In genomic region chr2:32816946-32817581, GRCm38 (mm10) we compare ENCODE assay signal across 10 mouse cellular contexts. TPM values are rescaled to one million over a fixed set of nuclear protein-coding genes. Genes with fewer than 3 reads are reported as not detected.
A peak's percentile ranks its signal among the peaks of the same experiment; 100 is the strongest.
DNase-seq lines count a peak whose midpoint lies in the region; ATAC-seq lines count a peak whose summit lies in the region.
"Had no signal": no experiment of that assay in that cellular context is flagged by ENCODE, and none has a peak within 500 bp of the region (broad histone marks: within the 10 kb centered on the region; RNA-seq: fewer than 3 reads in every experiment).

No protein-coding gene starts in this region.

- no peak overlapping the region for H3K4me3 ChIP-seq in intestine, embryonic 16.5 days (ENCODE audit: low read length)
- no peak overlapping the region for H3K4me3 ChIP-seq in intestine, embryonic 15.5 days (replicated peaks)
- H3K4me3 ChIP-seq in liver, embryonic 11.5 days (ENCODE audit: low read depth, low read length), result no peak overlapping the region
- H3K4me3 ChIP-seq: embryonic facial prominence, embryonic 12.5 days; liver, embryonic 13.5 days had no signal

- H3K27me3 ChIP-seq in intestine, embryonic 16.5 days (replicated peaks; ENCODE audit: control insufficient read depth, insufficient read depth, low read length), result no peaks in the 10 kb centered on the region
- no peaks in the 10 kb centered on the region for H3K27me3 ChIP-seq in intestine, embryonic 15.5 days (replicated peaks)
- no peaks in the 10 kb centered on the region for H3K27me3 ChIP-seq in liver, embryonic 11.5 days (replicated peaks; ENCODE audit: control insufficient read depth, insufficient read depth, low read length)
- H3K27me3 ChIP-seq: embryonic facial prominence, embryonic 12.5 days; liver, embryonic 13.5 days had no signal

- peak overlapping the region; percentile 6; the same call in 1 of the 2 replicates for H3K27ac ChIP-seq in intestine, embryonic 16.5 days (ENCODE audit: low read length)
- H3K27ac ChIP-seq in intestine, embryonic 15.5 days, result no peak overlapping the region
- no peak overlapping the region for H3K27ac ChIP-seq in liver, embryonic 11.5 days (ENCODE audit: low read depth, low read length)
- H3K27ac ChIP-seq: embryonic facial prominence, embryonic 12.5 days; liver, embryonic 13.5 days had no signal

- H3K9ac ChIP-seq in intestine, embryonic 16.5 days (ENCODE audit: low read depth, low read length), result no peak overlapping the region
- no peak overlapping the region for H3K9ac ChIP-seq in intestine, embryonic 15.5 days
- H3K9ac ChIP-seq in liver, embryonic 11.5 days (ENCODE audit: low read depth, low read length), result no peak overlapping the region
- H3K9ac ChIP-seq: embryonic facial prominence, embryonic 12.5 days; liver, embryonic 13.5 days had no signal

- H3K9me3 ChIP-seq in intestine, embryonic 16.5 days (ENCODE audit: control insufficient read depth, low read length), result no peaks in the 10 kb centered on the region
- H3K9me3 ChIP-seq in intestine, embryonic 15.5 days, result no peaks in the 10 kb centered on the region
- H3K9me3 ChIP-seq in liver, embryonic 11.5 days (ENCODE audit: control insufficient read depth, low read length), result no peaks in the 10 kb centered on the region
- H3K9me3 ChIP-seq: embryonic facial prominence, embryonic 12.5 days; liver, embryonic 13.5 days had no signal

- no peak for ATAC-seq in intestine, embryonic 16.5 days
- ATAC-seq in intestine, embryonic 15.5 days, result no peak
- ATAC-seq in liver, embryonic 11.5 days (replicated peaks; ENCODE audit: low FRiP score), result no peak

- H3K4me1 ChIP-seq in intestine, embryonic 16.5 days (ENCODE audit: control insufficient read depth, insufficient read depth, low read length), result 0 out of 2 replicates have a peak, but pooled peaks cover 2% of the 10 kb centered on the region
- H3K4me1 ChIP-seq in intestine, embryonic 15.5 days (replicated peaks), result no peaks in the 10 kb centered on the region
- no peaks in the 10 kb centered on the region for H3K4me1 ChIP-seq in liver, embryonic 11.5 days (replicated peaks; ENCODE audit: control insufficient read depth, insufficient read depth, low read length)
- H3K4me1 ChIP-seq: embryonic facial prominence, embryonic 12.5 days had no signal

- H3K4me2 ChIP-seq in intestine, embryonic 16.5 days (ENCODE audit: low read depth, low read length), result 0 out of 2 replicates have a peak overlapping the region, but pooled peaks have one; percentile 2
- no peak overlapping the region for H3K4me2 ChIP-seq in intestine, embryonic 15.5 days (replicated peaks)
- H3K4me2 ChIP-seq in liver, embryonic 11.5 days, result no peak overlapping the region
- H3K4me2 ChIP-seq: embryonic facial prominence, embryonic 12.5 days; liver, embryonic 13.5 days had no signal

- 29% methylated on average over 17 of the region's 17 CpGs for WGBS in intestine, embryonic 16.5 days
- WGBS in intestine, embryonic 15.5 days, result 31% methylated on average over 17 of the region's 17 CpGs
- WGBS in liver, embryonic 11.5 days, result 73% methylated on average over 17 of the region's 17 CpGs

- intact Hi-C loops in left cerebral cortex, postnatal 4 days (cut with DNase I), result no loop called here

- H3K36me3 ChIP-seq in intestine, embryonic 16.5 days (ENCODE audit: control insufficient read depth, insufficient read depth, low read length), result no peaks in the 10 kb centered on the region; the same call in 1 of the 2 replicates
- no peaks in the 10 kb centered on the region for H3K36me3 ChIP-seq in intestine, embryonic 15.5 days
- H3K36me3 ChIP-seq in liver, embryonic 11.5 days (ENCODE audit: control insufficient read depth, insufficient read depth, low read length), result peaks cover 2% of the 10 kb centered on the region; the same call in 1 of the 2 replicates
- H3K36me3 ChIP-seq: liver, embryonic 13.5 days had no signal

- peak; percentile 68 to 90 for DNase-seq in frontal cortex, postnatal 36 days (ENCODE audit: low spot score in 2 of 2)
- peak; percentile 69 for DNase-seq in left cerebral cortex, postnatal 4 days
- peak; percentile 55 for DNase-seq in retina, embryonic 14.5 days (ENCODE audit: low spot score)
- DNase-seq in heart, adult 11 months, result no peak
- DNase-seq in adipocyte (ENCODE audit: low spot score), result no peak
- no peak for DNase-seq in liver, embryonic 11.5 days (ENCODE audit: low spot score)
- DNase-seq: liver, embryonic 13.5 days had no signal

RNA-seq across cellular contexts. Expression of gene Stxbp1, which starts 30.0 kb away (rescaled TPM):
- polyA plus RNA-seq in intestine, embryonic 16.5 days (2015; fragmentation: Nextera tagmentation; extraction: Ambion mirVana), result 18.1 TPM in 2 replicates
- polyA plus RNA-seq in intestine, embryonic 15.5 days (2015; fragmentation: Nextera tagmentation; extraction: Ambion mirVana), result 21.2 and 22.1 TPM in 2 replicates
- 100 to 1,000 TPM; 557 to 578 TPM for total RNA-seq in left cerebral cortex, postnatal 4 days (2021)
- polyA plus RNA-seq in liver, embryonic 11.5 days (2014; fragmentation: Nextera tagmentation; extraction: Ambion mirVana), result 11.8 and 12.0 TPM in 2 replicates

RNA-seq across cellular contexts. Expression of gene Cfap157, which starts 32.8 kb away (rescaled TPM):
- polyA plus RNA-seq in intestine, embryonic 16.5 days (2015; fragmentation: Nextera tagmentation; extraction: Ambion mirVana), result 0.58 and 1.2 TPM in 2 replicates
- 0.26 and 0.61 TPM in 2 replicates for polyA plus RNA-seq in intestine, embryonic 15.5 days (2015; fragmentation: Nextera tagmentation; extraction: Ambion mirVana)
- total RNA-seq in left cerebral cortex, postnatal 4 days (2021), result under 1 TPM; 0.34 to 0.58 TPM
- polyA plus RNA-seq in liver, embryonic 11.5 days (2014; fragmentation: Nextera tagmentation; extraction: Ambion mirVana), result 0.30 and 0.79 TPM in 2 replicates

RNA-seq across cellular contexts. Expression of gene Ptrh1, which starts 41.5 kb away (rescaled TPM):
- polyA plus RNA-seq in intestine, embryonic 16.5 days (2015; fragmentation: Nextera tagmentation; extraction: Ambion mirVana), result 5.4 and 6.3 TPM in 2 replicates
- 5.5 and 6.4 TPM in 2 replicates for polyA plus RNA-seq in intestine, embryonic 15.5 days (2015; fragmentation: Nextera tagmentation; extraction: Ambion mirVana)
- 10 to 100 TPM in 1 of 2 experiments, 1 to 10 TPM in 1; 6.5 to 11.2 TPM for total RNA-seq in left cerebral cortex, postnatal 4 days (2021)
- polyA plus RNA-seq in liver, embryonic 11.5 days (2014; fragmentation: Nextera tagmentation; extraction: Ambion mirVana), result 4.9 and 5.8 TPM in 2 replicates

RNA-seq across cellular contexts. Expression of gene Ttc16, which starts 41.6 kb away (rescaled TPM):
- polyA plus RNA-seq in intestine, embryonic 16.5 days (2015; fragmentation: Nextera tagmentation; extraction: Ambion mirVana), result 0.32 and 0.34 TPM in 2 replicates
- polyA plus RNA-seq in intestine, embryonic 15.5 days (2015; fragmentation: Nextera tagmentation; extraction: Ambion mirVana), result 0.18 and 0.29 TPM in 2 replicates
- total RNA-seq in left cerebral cortex, postnatal 4 days (2021), result under 1 TPM; 0.42 to 0.66 TPM
- 0.30 and 0.31 TPM in 2 replicates for polyA plus RNA-seq in liver, embryonic 11.5 days (2014; fragmentation: Nextera tagmentation; extraction: Ambion mirVana)

RNA-seq across cellular contexts. Expression of gene Fam129b, which starts 58.9 kb away (rescaled TPM):
- 35.4 and 37.8 TPM in 2 replicates for polyA plus RNA-seq in intestine, embryonic 16.5 days (2015; fragmentation: Nextera tagmentation; extraction: Ambion mirVana)
- polyA plus RNA-seq in intestine, embryonic 15.5 days (2015; fragmentation: Nextera tagmentation; extraction: Ambion mirVana), result 40.4 and 42.2 TPM in 2 replicates
- total RNA-seq in left cerebral cortex, postnatal 4 days (2021), result 10 to 100 TPM; 55.1 to 63.3 TPM
- 11.1 and 11.9 TPM in 2 replicates for polyA plus RNA-seq in liver, embryonic 11.5 days (2014; fragmentation: Nextera tagmentation; extraction: Ambion mirVana)

Comparison
In these comparisons a context has a peak if more than half of its experiments do, and no peak if none do; other contexts are left out.
1. DNase-seq: peak in frontal cortex, postnatal 36 days (2 of 2), left cerebral cortex, postnatal 4 days (single experiment) and retina, embryonic 14.5 days (single experiment); none in heart, adult 11 months (single experiment), adipocyte (single experiment) and liver, embryonic 11.5 days (single experiment).